Mouse (Mus musculus) MEL (cell line): Measurements from ENCODE around the gene Fkbp6. TPM values are rescaled to one million over a fixed set of nuclear protein-coding genes. Genes with fewer than 3 reads are reported as not detected.

Experiments used
- DNase-seq: peaks from one replicate; pipeline ENCODE4 v3.0.0; 2011; ENCODE audit warnings: low read depth, low spot score
- H3K27ac ChIP-seq: 2 replicates; pipeline ENCODE4 v1.5.1; 2012; ENCODE audit warnings: low read depth, mild to moderate bottlenecking, control low read depth, low read length, moderate library complexity; ENCODE audit not compliant: control insufficient read depth
- H3K27me3 ChIP-seq, 2 experiments: fragments of 150-350 bp in 1 of 2; sonication (generic) in 1 of 2; 2 replicates each; pipeline ENCODE4 v1.6.1; 2012; ENCODE audit warnings: low read length in 2 of 2, mild to moderate bottlenecking in 2 of 2, improper control_type of control experiment in 1 of 2, moderate library complexity in 1 of 2; ENCODE audit not compliant: insufficient read depth in 2 of 2, control insufficient read depth in 1 of 2
- H3K36me3 ChIP-seq, 2 experiments: 2 replicates each; pipeline ENCODE4 v1.6.1; 2012 to 2014; ENCODE audit warnings: low read length in 2 of 2, improper control_type of control experiment in 1 of 2, inconsistent platforms in 1 of 2, mild to moderate bottlenecking in 1 of 2; ENCODE audit not compliant: insufficient read depth in 2 of 2, control insufficient read depth in 1 of 2
- H3K4me1 ChIP-seq, 2 experiments: fragments of 150-350 bp in 1 of 2; sonication (generic) in 1 of 2; 2 replicates each; pipeline ENCODE4 v1.6.1; 2012; ENCODE audit warnings: low read length in 2 of 2, improper control_type of control experiment in 1 of 2, mild to moderate bottlenecking in 1 of 2; ENCODE audit not compliant: insufficient read depth in 2 of 2, control insufficient read depth in 1 of 2
- H3K4me3 ChIP-seq, 2 experiments: fragments of 150-350 bp in 1 of 2; sonication (generic) in 1 of 2; 2 replicates each; pipeline ENCODE4 v1.5.1; 2012; ENCODE audit warnings: low read depth in 2 of 2, low read length in 2 of 2, mild to moderate bottlenecking in 2 of 2, moderate library complexity in 2 of 2, control low read depth in 1 of 2, improper control_type of control experiment in 1 of 2; ENCODE audit not compliant: control insufficient read depth in 1 of 2, insufficient read depth in 1 of 2
- H3K79me2 ChIP-seq: 2 replicates; pipeline ENCODE4 v1.6.1; 2012; ENCODE audit warnings: mild to moderate bottlenecking, low read length, moderate library complexity; ENCODE audit not compliant: control insufficient read depth, poor library complexity, insufficient read depth
- H3K9ac ChIP-seq: 2 replicates; pipeline ENCODE4 v1.6.1; 2012; ENCODE audit warnings: low read depth, mild to moderate bottlenecking, control low read depth, low read length, moderate library complexity; ENCODE audit not compliant: control insufficient read depth, poor library complexity, severe bottlenecking
- H3K9me3 ChIP-seq: fragments of 150-350 bp; sonication (generic); replicated peaks from 2 replicates; pipeline ENCODE4 v1.6.1; 2012; ENCODE audit warnings: mild to moderate bottlenecking, low read length, improper control_type of control experiment, moderate library complexity; ENCODE audit not compliant: insufficient read depth
- BHLHE40 ChIP-seq: IDR thresholded peaks from 2 replicates; pipeline ENCODE4 v1.6.1; 2012; ENCODE audit warnings: low read depth, mild to moderate bottlenecking, inconsistent platforms, low read length, improper control_type of control experiment, borderline replicate concordance
- CTCF ChIP-seq, 3 experiments: IDR thresholded peaks in 2 of 3; conservative IDR thresholded peaks in 1 of 3; 2 replicates each; pipeline ENCODE4 v1.5.1; 2011 to 2012; ENCODE audit warnings: low read length in 3 of 3, low read depth in 2 of 3, mild to moderate bottlenecking in 2 of 3, improper control_type of control experiment in 1 of 3, inconsistent platforms in 1 of 3, mixed read lengths in 1 of 3, moderate library complexity in 1 of 3; ENCODE audit not compliant: control insufficient read depth in 1 of 3, insufficient read depth in 1 of 3, poor library complexity in 1 of 3, severe bottlenecking in 1 of 3
- ELF1 ChIP-seq: IDR thresholded peaks from 2 replicates; pipeline ENCODE4 v1.6.1; 2014; ENCODE audit warnings: low read depth, mild to moderate bottlenecking, inconsistent platforms, low read length, improper control_type of control experiment, moderate library complexity
- EP300 ChIP-seq, 2 experiments: IDR thresholded peaks; 2 replicates each; pipeline ENCODE4 v1.6.1; 2011; ENCODE audit warnings: improper control_type of control experiment in 2 of 2, low read length in 2 of 2, low read depth in 1 of 2, mild to moderate bottlenecking in 1 of 2
- GATA1 ChIP-seq: IDR thresholded peaks from 2 replicates; pipeline ENCODE4 v1.6.1; 2011; ENCODE audit warnings: low read depth, low read length, improper control_type of control experiment
- JUND ChIP-seq: IDR thresholded peaks from 2 replicates; pipeline ENCODE4 v1.6.1; 2011; ENCODE audit warnings: low read depth, mild to moderate bottlenecking, improper control_type of control experiment, low read length
- KAT2A ChIP-seq: conservative IDR thresholded peaks from 2 replicates; pipeline ENCODE4 v1.6.1; 2012; ENCODE audit warnings: low read depth, low read length, improper control_type of control experiment, inconsistent platforms
- MAFK ChIP-seq: IDR thresholded peaks from 2 replicates; pipeline ENCODE4 v1.6.1; 2011; ENCODE audit warnings: low read depth, mild to moderate bottlenecking, low read length, improper control_type of control experiment, borderline replicate concordance
- MAX ChIP-seq: IDR thresholded peaks from 2 replicates; pipeline ENCODE4 v1.6.1; 2011; ENCODE audit warnings: low read length, improper control_type of control experiment
- MEF2A ChIP-seq: IDR thresholded peaks from 2 replicates; pipeline ENCODE4 v1.6.1; 2014; ENCODE audit warnings: low read depth, mild to moderate bottlenecking, inconsistent platforms, low read length, improper control_type of control experiment; ENCODE audit not compliant: poor library complexity, insufficient replicate concordance, severe bottlenecking; ENCODE audit errors: extremely low read depth
- MXI1 ChIP-seq: IDR thresholded peaks from 2 replicates; pipeline ENCODE4 v1.6.1; 2011; ENCODE audit warnings: mild to moderate bottlenecking, low read depth, low read length, improper control_type of control experiment
- MYB ChIP-seq: IDR thresholded peaks from 2 replicates; pipeline ENCODE4 v1.6.1; 2011; ENCODE audit warnings: mild to moderate bottlenecking, low read depth, low read length, improper control_type of control experiment
- NRF1 ChIP-seq: IDR thresholded peaks from 2 replicates; pipeline ENCODE4 v1.6.1; 2014; ENCODE audit warnings: low read depth, mild to moderate bottlenecking, inconsistent platforms, low read length, improper control_type of control experiment, moderate library complexity; ENCODE audit not compliant: poor library complexity, insufficient read depth, severe bottlenecking
- POLR2A ChIP-seq, 2 experiments: IDR thresholded peaks; 2 replicates each; pipeline ENCODE4 v1.6.1; 2011 to 2012; ENCODE audit warnings: low read length in 2 of 2, mild to moderate bottlenecking in 2 of 2, control low read depth in 1 of 2, improper control_type of control experiment in 1 of 2, low read depth in 1 of 2, moderate library complexity in 1 of 2; ENCODE audit not compliant: control insufficient read depth in 1 of 2, insufficient read depth in 1 of 2, poor library complexity in 1 of 2
- POLR2AphosphoS5 ChIP-seq: IDR thresholded peaks from 2 replicates; pipeline ENCODE4 v1.6.1; 2012; ENCODE audit warnings: low read depth, borderline replicate concordance, mild to moderate bottlenecking, inconsistent platforms, low read length, moderate library complexity, mixed read lengths
- RAD21 ChIP-seq: IDR thresholded peaks from 2 replicates; pipeline ENCODE4 v1.6.1; 2011; ENCODE audit warnings: mild to moderate bottlenecking, low read depth, low read length, improper control_type of control experiment
- RCOR1 ChIP-seq: IDR thresholded peaks from 2 replicates; pipeline ENCODE4 v1.6.1; 2012; ENCODE audit warnings: low read depth, mild to moderate bottlenecking, inconsistent platforms, low read length, improper control_type of control experiment
- SIN3A ChIP-seq: IDR thresholded peaks from 2 replicates; pipeline ENCODE4 v1.6.1; 2012; ENCODE audit warnings: low read length, improper control_type of control experiment, inconsistent platforms
- SMC3 ChIP-seq: IDR thresholded peaks from 2 replicates; pipeline ENCODE4 v1.6.1; 2011; ENCODE audit warnings: low read depth, low read length, improper control_type of control experiment
- TAL1 ChIP-seq: IDR thresholded peaks from 2 replicates; pipeline ENCODE4 v1.6.1; 2012; ENCODE audit warnings: mild to moderate bottlenecking, inconsistent platforms, low read length, moderate library complexity, mixed read lengths
- TBP ChIP-seq: IDR thresholded peaks from 2 replicates; pipeline ENCODE4 v1.8.0; 2011; ENCODE audit warnings: low read depth, low read length, improper control_type of control experiment
- USF2 ChIP-seq, 2 experiments: IDR thresholded peaks; 2 replicates each; pipeline ENCODE4 v1.6.1; 2011 to 2012; ENCODE audit warnings: improper control_type of control experiment in 2 of 2, low read length in 2 of 2, borderline replicate concordance in 1 of 2, inconsistent platforms in 1 of 2, low read depth in 1 of 2, mild to moderate bottlenecking in 1 of 2; ENCODE audit not compliant: insufficient read depth in 1 of 2
- ZC3H11A ChIP-seq: IDR thresholded peaks from 2 replicates; pipeline ENCODE4 v1.6.1; 2012; ENCODE audit warnings: low read depth, mild to moderate bottlenecking, inconsistent platforms, low read length, improper control_type of control experiment
- ZMIZ1 ChIP-seq: IDR thresholded peaks from 2 replicates; pipeline ENCODE4 v1.6.1; 2012; ENCODE audit warnings: low read depth, mild to moderate bottlenecking, inconsistent platforms, low read length, improper control_type of control experiment, moderate library complexity
- polyA plus RNA-seq, 2 experiments: library from polyadenylated mRNA; stranded (reverse) in 1 of 2; unstranded in 1 of 2; fragments of >175 nt in 1 of 2; fragments of >200 nt in 1 of 2; gene quantifications; 2 replicates each; pipeline versions ENCODE4 v1.2.1 to v1.2.4; 2012; ENCODE audit warnings: low replicate concordance in 2 of 2, low read depth in 1 of 2; ENCODE audit not compliant: insufficient read length in 2 of 2, insufficient read depth in 1 of 2, missing spikeins in 1 of 2
- total RNA-seq: library from RNA; depleted of rRNA; stranded (reverse); fragments of 300-350 nt; gene quantifications from 2 replicates; pipeline ENCODE4 v1.2.3, GENCODE M21; 2012

Gene Fkbp6
- total and polyA plus RNA-seq, 3 experiments, result 0.10 to 0.19 TPM; not detected in 1

DNA sequence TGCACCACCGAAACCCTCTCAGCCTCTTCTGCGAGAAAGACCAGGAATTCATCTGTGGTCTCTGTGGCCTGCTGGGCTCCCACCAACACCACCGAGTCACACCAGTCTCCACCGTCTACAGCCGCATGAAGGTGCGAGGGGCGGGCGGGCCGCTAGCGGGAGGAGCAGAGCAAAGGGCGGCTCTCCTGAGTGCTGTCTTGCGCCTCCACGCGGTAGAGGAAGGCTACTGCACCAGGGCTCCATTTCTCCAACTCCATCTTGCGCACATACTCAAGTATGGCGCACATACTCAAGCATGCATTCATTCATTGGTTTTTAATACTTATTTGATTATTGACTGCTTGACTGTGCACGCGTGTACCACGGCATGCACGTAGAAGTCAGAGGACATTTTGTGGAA is 3.7 kb upstream of the Fkbp6 start:
- Histone ChIP-seq H3K27me3 (peaks cover 0 to 8% of the 10 kb centered on the region in 2 experiments; a peak in 2 of 4 replicates), H3K9ac (no peak overlapping the region), H3K27ac (no peak overlapping the region), H3K36me3 (no peaks in the 10 kb centered on the region), H3K9me3 (no peaks in the 10 kb centered on the region), H3K79me2 (no peaks in the 10 kb centered on the region), H3K4me3 (no peak overlapping the region), H3K4me1 (no peaks in the 10 kb centered on the region)
- TF ChIP-seq USF2 (IDR thresholded peaks at IDR 0.05; ENCODE audit: borderline replicate concordance in 1 of 2, insufficient read depth in 1 of 2, low read depth in 1 of 2, low read length in 2 of 2) (no peak), KAT2A (no peak), SMC3 (no peak), CTCF (IDR thresholded peaks at IDR 0.05 in 2 of 3, conservative IDR thresholded peaks at IDR 0.05 in 1 of 3; ENCODE audit: control insufficient read depth in 1 of 3, insufficient read depth in 1 of 3, low read depth in 2 of 3, low read length in 3 of 3, poor library complexity in 1 of 3, severe bottlenecking in 1 of 3) (peak; percentile 13 to 38 (median 24); a peak in 4 of 6 replicates), ZC3H11A (no peak), MAX (no peak)
- no peak for DNase-seq

DNA sequence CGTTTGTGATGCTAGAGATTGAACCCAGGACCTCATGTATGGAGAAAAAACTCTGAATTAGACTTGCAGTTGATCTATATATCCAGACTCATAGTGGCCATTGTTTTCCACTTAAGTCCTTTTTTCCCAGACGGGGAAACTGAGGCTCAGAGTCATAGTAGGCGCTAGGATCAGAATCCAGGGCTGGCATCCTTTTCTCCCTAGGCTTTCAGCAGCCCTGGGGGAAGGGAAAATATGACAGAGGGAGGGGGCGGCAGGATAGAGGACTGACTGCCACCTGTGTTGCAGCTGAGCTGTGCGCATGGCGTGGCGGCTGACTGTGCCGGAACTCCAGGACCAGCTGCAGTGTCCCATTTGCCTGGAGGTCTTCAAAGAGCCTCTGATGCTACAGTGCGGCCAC is 3.2 kb upstream of the Fkbp6 start, which contains the start of gene Trim50:
Gene Trim50 (plus strand): TSS at position 301 of the 400 bp plus-strand sequence.
- Histone ChIP-seq H3K4me1 (no peaks in the 10 kb centered on the region), H3K4me3 (no peak within 1 kb of the TSS)
- TF ChIP-seq MAX (no peak), KAT2A (no peak), JUND (no peak), MXI1 (no peak), EP300 (IDR thresholded peaks at IDR 0.05; ENCODE audit: low read depth in 1 of 2, low read length in 2 of 2) (no peak), USF2 (IDR thresholded peaks at IDR 0.05; ENCODE audit: borderline replicate concordance in 1 of 2, insufficient read depth in 1 of 2, low read depth in 1 of 2, low read length in 2 of 2) (no peak), MEF2A (no peak), ELF1 (no peak)
- TF ChIP-seq, all 39 proteins: peak for 0
- H3K79me2 ChIP-seq, result no peaks in the 10 kb centered on the region
- no peak for DNase-seq
- peaks cover 0 to 8% of the 10 kb centered on the region in 2 experiments; a peak in 2 of 4 replicates for H3K27me3 ChIP-seq
- no peaks in the 10 kb centered on the region for H3K36me3 ChIP-seq
- no peaks in the 10 kb centered on the region for H3K9me3 ChIP-seq
- no peak within 1 kb of the TSS for H3K27ac ChIP-seq
- no peak within 1 kb of the TSS for H3K9ac ChIP-seq

DNA sequence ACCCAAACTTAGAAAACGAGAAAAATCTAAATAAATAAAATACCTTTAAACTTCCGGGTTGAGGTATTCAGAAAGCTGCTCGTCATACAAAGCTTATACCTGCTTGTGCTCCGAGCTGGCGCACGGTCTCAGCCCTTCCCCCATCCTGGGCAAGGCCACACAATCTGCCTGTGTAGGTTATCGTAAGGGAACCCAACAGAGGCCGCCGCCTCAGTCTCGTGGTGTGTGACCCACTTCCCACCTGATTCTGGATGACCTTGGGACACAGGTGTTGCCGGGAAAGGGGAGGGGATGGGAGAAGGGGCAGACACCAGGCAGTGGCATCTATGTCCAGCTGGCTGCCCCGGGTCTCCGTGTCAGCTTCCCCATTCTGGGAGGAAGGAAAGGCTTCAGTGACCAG is 1.8 kb upstream of the Fkbp6 start:
- peaks cover 0 to 8% of the 10 kb centered on the region in 2 experiments; a peak in 2 of 4 replicates for H3K27me3 ChIP-seq

More for the DNA sequence above, 1.8 kb upstream of the Fkbp6 start:
- Histone ChIP-seq H3K4me1 (peaks cover 0 to 2% of the 10 kb centered on the region in 2 experiments; a peak in 2 of 4 replicates), H3K4me3 (no peak overlapping the region), H3K9ac (no peak overlapping the region), H3K79me2 (no peaks in the 10 kb centered on the region), H3K36me3 (no peaks in the 10 kb centered on the region)
- no peak for DNase-seq
- no peak for TF ChIP-seq NRF1
- no peak for TF ChIP-seq MYB
- TF ChIP-seq SIN3A, result no peak
- no peak for TF ChIP-seq POLR2AphosphoS5
- TF ChIP-seq RAD21, result no peak
- TF ChIP-seq POLR2A (IDR thresholded peaks at IDR 0.05; ENCODE audit: control insufficient read depth in 1 of 2, insufficient read depth in 1 of 2, low read depth in 1 of 2, low read length in 2 of 2, poor library complexity in 1 of 2), result no peak
- TF ChIP-seq RCOR1, result no peak
- TF ChIP-seq EP300 (IDR thresholded peaks at IDR 0.05; ENCODE audit: low read depth in 1 of 2, low read length in 2 of 2), result no peak
- TF ChIP-seq ZMIZ1, result no peak
- no peak for TF ChIP-seq MAFK
- TF ChIP-seq BHLHE40, result no peak
- no peak for TF ChIP-seq TBP
- no peak for TF ChIP-seq GATA1
- no peak for TF ChIP-seq JUND
- TF ChIP-seq TAL1, result no peak
- TF ChIP-seq, all 39 proteins: peak for 0
- Histone ChIP-seq H3K27ac (no peak overlapping the region), H3K9me3 (no peaks in the 10 kb centered on the region)
